Mouse (Mus musculus) heart, embryonic 16.5 days (tissue): Measurements from ENCODE around the gene Sgpp2. TPM values are rescaled to one million over a fixed set of nuclear protein-coding genes. Genes with fewer than 3 reads are reported as not detected.

Experiments
- ATAC-seq: fragments of 200-750 bp; cut with Nextera tagmentation; replicated peaks from 2 replicates; pipeline ENCODE4 v1.8.0; 2017; ENCODE audit warnings: moderate number of reproducible peaks; ENCODE audit not compliant: insufficient read depth, low FRiP score; ENCODE audit errors: extremely low read depth
- H3K27ac ChIP-seq: fragments of 300-500 bp; sonication (generic); 2 replicates; pipeline ENCODE4 v1.5.1; 2014; ENCODE audit warnings: mild to moderate bottlenecking, low read length, control low read depth, moderate library complexity
- H3K27me3 ChIP-seq: fragments of 300-500 bp; sonication (generic); 2 replicates; pipeline ENCODE4 v1.6.1; 2014; ENCODE audit warnings: low read length, mixed read lengths; ENCODE audit not compliant: control insufficient read depth, insufficient read depth
- H3K36me3 ChIP-seq: fragments of 300-500 bp; sonication (generic); 2 replicates; pipeline ENCODE4 v1.6.1; 2014; ENCODE audit not compliant: control insufficient read depth, insufficient read depth
- H3K4me1 ChIP-seq: fragments of 300-500 bp; sonication (generic); 2 replicates; pipeline ENCODE4 v1.6.1; 2014; ENCODE audit warnings: low read length, mixed read lengths; ENCODE audit not compliant: control insufficient read depth, insufficient read depth
- H3K4me2 ChIP-seq: fragments of 300-500 bp; sonication (generic); 2 replicates; pipeline ENCODE4 v1.6.1; 2014; ENCODE audit warnings: low read depth, mild to moderate bottlenecking, control low read depth, low read length
- H3K4me3 ChIP-seq: fragments of 300-500 bp; sonication (generic); 2 replicates; pipeline ENCODE4 v1.5.1; 2014; ENCODE audit warnings: mild to moderate bottlenecking, control low read depth, low read length
- H3K9ac ChIP-seq: fragments of 300-500 bp; sonication (generic); 2 replicates; pipeline ENCODE4 v1.6.1; 2014; ENCODE audit warnings: low read length, control low read depth
- H3K9me3 ChIP-seq: fragments of 300-500 bp; sonication (generic); replicated peaks from 2 replicates; pipeline ENCODE4 v1.6.1; 2016; ENCODE audit warnings: low read length; ENCODE audit not compliant: control insufficient read depth
- WGBS: fragments of 180-500 bp; shearing (Covaris S2); extraction: QIAGEN DNeasy Blood & Tissue Kit; methylation state at CpG from one replicate; pipeline ENCODE4 v1.1.7; 2014; 5-methylcytosine and 5-hydroxymethylcytosine counted together
- polyA plus RNA-seq: library from polyadenylated mRNA; unstranded; fragments of >200 nt; fragmentation: Nextera tagmentation; extraction: Ambion mirVana; gene quantifications from 2 replicates; pipeline ENCODE4 v1.2.1, GENCODE M21; 2015

Sgpp2 gene
- polyA plus RNA-seq: 0.22 and 0.28 TPM in 2 replicates

- H3K4me2 ChIP-seq: peak within 1 kb of the TSS; percentile 90
- no peak; the same call in 1 of the 2 replicates for ATAC-seq
- H3K9ac ChIP-seq: peak within 1 kb of the TSS; percentile 47
- H3K27me3 ChIP-seq: peaks cover 34% of the 10 kb centered on the region
- WGBS: under 1% methylated on average over 68 of the region's 68 CpGs
- H3K4me3 ChIP-seq: peak within 1 kb of the TSS; percentile 57
- H3K9me3 ChIP-seq: no peaks in the 10 kb centered on the region
- no peaks in the 10 kb centered on the region for H3K36me3 ChIP-seq
- peaks cover 12% of the 10 kb centered on the region; the same call in 1 of the 2 replicates for H3K4me1 ChIP-seq
- H3K27ac ChIP-seq: no peak within 1 kb of the TSS
These were observed at the start of gene Sgpp2 for GRCm38 (mm10) chr1:78310021-78310752. TSS of gene Sgpp2 (plus strand) at chr1:78310345.

DNA sequence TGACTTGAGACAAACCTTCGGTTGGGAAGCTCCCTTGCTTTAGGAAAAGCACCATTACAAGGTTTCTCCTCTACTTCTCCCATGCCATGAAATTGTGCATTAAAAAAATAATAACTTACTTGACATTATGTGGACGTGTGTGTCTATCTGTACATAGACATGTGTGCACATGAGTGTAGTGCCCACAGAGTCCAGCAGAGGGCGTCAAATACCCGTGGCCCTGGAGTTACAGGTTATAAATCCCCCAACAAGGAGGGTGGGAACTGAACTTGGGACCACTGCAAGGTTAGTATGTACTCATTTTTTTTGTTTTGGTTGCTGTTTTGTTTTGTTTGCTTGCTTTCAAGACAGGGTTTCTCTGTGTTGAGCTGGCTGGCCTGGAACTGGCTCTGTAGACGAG, 42.6 kb upstream of the Sgpp2 start:
- H3K4me3 ChIP-seq: no peak overlapping the region
- H3K27ac ChIP-seq: no peak overlapping the region
- no peak overlapping the region for H3K9ac ChIP-seq
- WGBS: 59% methylated on average over 5 of the region's 5 CpGs
- H3K36me3 ChIP-seq: no peaks in the 10 kb centered on the region
- H3K27me3 ChIP-seq: no peaks in the 10 kb centered on the region
- no peaks in the 10 kb centered on the region for H3K4me1 ChIP-seq
- 0 out of 2 replicates have a peak, but pooled peaks cover 5% of the 10 kb centered on the region for H3K9me3 ChIP-seq
- no peak for ATAC-seq
- no peak overlapping the region for H3K4me2 ChIP-seq

DNA sequence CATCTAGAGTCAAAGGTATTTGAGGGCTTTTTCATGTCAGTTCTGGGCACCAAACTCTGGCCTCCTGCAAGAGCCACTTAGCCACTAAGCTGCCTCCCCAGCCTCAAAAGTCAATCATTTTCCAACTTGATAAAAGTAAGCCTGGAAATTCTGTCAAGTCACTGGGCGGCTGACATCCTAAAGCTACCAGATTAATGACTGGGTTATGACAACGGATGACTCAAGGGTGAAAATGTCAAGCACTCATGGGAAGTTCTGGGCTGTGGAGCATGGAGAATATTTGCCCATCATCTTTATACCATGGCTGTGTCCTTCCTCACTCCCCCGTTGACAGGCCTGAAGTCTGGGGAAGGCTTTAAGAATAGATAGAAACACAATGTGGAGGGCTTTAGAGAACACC, 37.2 kb upstream of the Sgpp2 start:
- no peak overlapping the region for H3K27ac ChIP-seq
- 58% methylated on average over 3 of the region's 3 CpGs for WGBS
- no peak for ATAC-seq
- no peaks in the 10 kb centered on the region for H3K9me3 ChIP-seq
- no peaks in the 10 kb centered on the region for H3K27me3 ChIP-seq
- no peaks in the 10 kb centered on the region for H3K36me3 ChIP-seq
- H3K9ac ChIP-seq: no peak overlapping the region
- no peak overlapping the region for H3K4me2 ChIP-seq
- no peaks in the 10 kb centered on the region for H3K4me1 ChIP-seq
- H3K4me3 ChIP-seq: no peak overlapping the region

DNA sequence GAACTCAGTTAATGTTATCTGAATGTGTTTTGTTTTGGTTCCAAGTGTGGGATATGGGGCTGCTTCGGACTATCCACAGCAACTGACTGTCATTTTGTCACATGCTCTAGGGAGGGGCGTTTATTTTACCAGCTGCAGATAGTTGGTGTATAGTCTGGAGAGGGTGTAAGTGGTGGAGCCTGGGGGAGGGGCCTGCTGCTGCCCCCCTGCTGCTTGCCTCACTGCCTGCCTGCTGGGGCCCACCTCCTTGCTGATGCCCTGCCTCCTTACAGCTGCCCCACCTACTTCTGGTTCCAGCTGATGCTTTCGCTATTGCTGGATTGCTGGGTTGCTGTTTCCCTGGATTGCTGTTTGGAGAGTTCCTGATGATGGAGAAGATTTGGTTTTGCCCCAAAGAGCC, 31.0 kb upstream of the Sgpp2 start:
- ATAC-seq: peak; percentile 45
- H3K36me3 ChIP-seq: no peaks in the 10 kb centered on the region
- no peaks in the 10 kb centered on the region for H3K9me3 ChIP-seq
- WGBS: 16% methylated on average over 3 of the region's 3 CpGs
- no peak overlapping the region for H3K9ac ChIP-seq
- H3K27ac ChIP-seq: no peak overlapping the region
- no peaks in the 10 kb centered on the region for H3K27me3 ChIP-seq
- peak overlapping the region; percentile 24; the same call in 1 of the 2 replicates for H3K4me2 ChIP-seq
- H3K4me1 ChIP-seq: no peaks in the 10 kb centered on the region
- H3K4me3 ChIP-seq: no peak overlapping the region

DNA sequence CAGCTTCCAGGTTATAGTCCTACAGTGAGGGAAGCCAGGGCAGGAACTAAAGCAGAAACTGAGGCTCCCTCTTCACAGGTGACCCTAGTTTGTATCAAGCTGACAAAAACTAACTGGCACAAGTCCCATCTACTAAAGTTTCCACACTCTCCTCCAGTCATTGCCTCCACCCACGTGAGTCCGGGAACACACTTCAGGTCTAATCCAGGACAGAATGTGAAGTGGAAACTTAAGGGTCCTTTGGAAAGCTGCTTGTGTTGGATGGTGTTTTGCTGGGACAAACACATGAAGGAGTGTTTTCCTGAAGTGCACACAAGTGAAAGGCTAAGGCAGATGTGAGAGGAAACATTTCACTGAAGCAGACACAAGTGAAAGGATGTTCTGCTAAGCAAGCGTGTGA, 17.7 kb upstream of the Sgpp2 start:
- H3K36me3 ChIP-seq: no peaks in the 10 kb centered on the region
- H3K4me2 ChIP-seq: no peak overlapping the region
- 67% methylated on average over 3 of the region's 3 CpGs for WGBS
- H3K4me1 ChIP-seq: no peaks in the 10 kb centered on the region
- H3K9me3 ChIP-seq: no peaks in the 10 kb centered on the region
- no peak for ATAC-seq
- H3K27ac ChIP-seq: no peak overlapping the region
- no peak overlapping the region for H3K4me3 ChIP-seq
- no peak overlapping the region for H3K9ac ChIP-seq
- no peaks in the 10 kb centered on the region; the same call in 1 of the 2 replicates for H3K27me3 ChIP-seq

DNA sequence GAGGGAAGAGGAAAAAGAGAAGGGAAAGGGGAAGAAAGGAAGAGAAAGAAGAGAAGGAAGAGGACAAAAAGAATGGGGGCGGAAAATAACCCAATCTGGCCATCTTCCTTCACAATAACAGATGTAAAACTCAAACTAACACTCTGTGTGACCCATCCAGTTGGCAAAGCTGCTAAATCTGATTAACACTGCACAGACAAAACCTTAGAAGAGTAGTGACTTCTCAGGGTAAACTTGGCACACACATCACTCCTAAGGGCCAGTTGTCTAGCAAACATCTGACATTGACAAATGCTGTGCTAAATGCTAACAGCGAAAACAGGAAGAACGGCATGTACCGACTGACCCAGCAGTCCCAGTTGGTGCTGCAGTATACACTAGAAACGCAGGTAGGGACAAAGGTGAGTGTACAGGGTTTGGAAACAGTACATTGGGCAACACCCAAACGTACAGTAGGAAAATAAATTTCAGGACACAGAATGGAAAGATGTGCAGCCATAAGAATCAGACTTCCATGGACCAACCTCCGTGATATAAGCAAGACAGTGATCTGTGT, 10.4 kb upstream of the Sgpp2 start:
- 68% methylated on average over 7 of the region's 7 CpGs for WGBS

GRCm38 (mm10) chr1:78308688-78309087, 1.5 kb upstream of the Sgpp2 start:
- ATAC-seq: no peak
- H3K9ac ChIP-seq: no peak overlapping the region
- H3K27me3 ChIP-seq: peaks cover 34% of the 10 kb centered on the region

More for the DNA sequence above, 10.4 kb upstream of the Sgpp2 start:
- H3K9me3 ChIP-seq: no peaks in the 10 kb centered on the region
- H3K27me3 ChIP-seq: no peaks in the 10 kb centered on the region
- no peak overlapping the region for H3K4me2 ChIP-seq
- no peak for ATAC-seq
- H3K4me1 ChIP-seq: no peaks in the 10 kb centered on the region
- no peak overlapping the region for H3K27ac ChIP-seq
- no peak overlapping the region for H3K4me3 ChIP-seq
- H3K36me3 ChIP-seq: no peaks in the 10 kb centered on the region
- no peak overlapping the region for H3K9ac ChIP-seq

GRCm38 (mm10) chr1:78309280-78309679, 865 bp upstream of the Sgpp2 start:
- Histone ChIP-seq H3K4me2 (no peak overlapping the region), H3K27ac (no peak overlapping the region), H3K9ac (no peak overlapping the region), H3K9me3 (no peaks in the 10 kb centered on the region), H3K4me1 (peaks cover 12% of the 10 kb centered on the region; the same call in 1 of the 2 replicates), H3K4me3 (no peak overlapping the region), H3K27me3 (peaks cover 34% of the 10 kb centered on the region), H3K36me3 (no peaks in the 10 kb centered on the region)
- no peak for ATAC-seq
- 9% methylated on average over 9 of the region's 9 CpGs for WGBS

More at GRCm38 (mm10) chr1:78308688-78309087, 1.5 kb upstream of the Sgpp2 start:
- 87% methylated on average over 1 of the region's 1 CpGs for WGBS
- Histone ChIP-seq H3K4me2 (no peak overlapping the region), H3K27ac (no peak overlapping the region), H3K36me3 (no peaks in the 10 kb centered on the region), H3K4me3 (no peak overlapping the region), H3K9me3 (no peaks in the 10 kb centered on the region), H3K4me1 (peaks cover 12% of the 10 kb centered on the region; the same call in 1 of the 2 replicates)

DNA sequence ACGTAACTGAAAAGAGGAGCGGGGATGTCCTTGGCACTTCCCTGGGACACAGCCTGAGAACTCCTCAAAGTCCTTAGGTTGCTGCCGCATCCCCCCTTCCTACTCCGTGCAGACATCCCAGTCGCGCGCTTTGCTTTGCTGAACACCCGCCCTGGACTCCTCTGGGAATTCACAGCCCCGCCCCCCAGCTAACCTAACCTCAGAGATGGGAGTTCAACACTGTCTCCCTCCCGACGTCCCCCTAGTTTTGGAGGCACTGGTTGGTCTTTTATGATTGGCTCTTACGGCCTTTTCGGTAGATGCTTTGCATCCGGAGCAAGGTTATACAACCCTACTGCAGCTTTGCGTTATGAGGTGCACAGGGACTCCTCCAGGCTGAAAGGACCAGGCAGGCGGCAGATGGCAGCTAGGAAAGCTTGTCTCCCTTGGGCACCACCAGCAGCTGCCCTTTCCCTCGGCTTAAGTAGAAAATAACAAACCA, 756 bp downstream of the Sgpp2 start:
- Histone ChIP-seq H3K9ac (no peak overlapping the region), H3K4me3 (peak overlapping the region; percentile 57), H3K4me2 (peak overlapping the region; percentile 90), H3K36me3 (no peaks in the 10 kb centered on the region), H3K9me3 (no peaks in the 10 kb centered on the region), H3K4me1 (peaks cover 12% of the 10 kb centered on the region; the same call in 1 of the 2 replicates), H3K27me3 (peaks cover 34% of the 10 kb centered on the region), H3K27ac (no peak overlapping the region)
- ATAC-seq: no peak
- WGBS: 1% methylated on average over 17 of the region's 17 CpGs
